Mouse (Mus musculus) cerebellum, adult 2 months (tissue): ENCODE data around the gene Mgam.

ENCODE experiments used
- CTCF ChIP-seq: fragments of 200-500 bp; IDR thresholded peaks from 2 replicates; pipeline ENCODE4 v1.5.1; 2011; ENCODE audit warnings: low read depth, mild to moderate bottlenecking, control low read depth, low read length, moderate library complexity, borderline replicate concordance; ENCODE audit not compliant: insufficient read depth
- POLR2A ChIP-seq: fragments of 200-500 bp; IDR thresholded peaks from 2 replicates; pipeline ENCODE4 v1.6.1; 2011; ENCODE audit warnings: low read length, control low read depth, borderline replicate concordance; ENCODE audit not compliant: insufficient read depth

GRCm38 (mm10) chr6:40637755-40638154 lies 9.1 kb downstream of the Mgam start:
- TF ChIP-seq CTCF (no peak), POLR2A (no peak)
